Mouse (Mus musculus): ENCODE data around the gene Cstf2t.

Gene Cstf2t

DNA sequence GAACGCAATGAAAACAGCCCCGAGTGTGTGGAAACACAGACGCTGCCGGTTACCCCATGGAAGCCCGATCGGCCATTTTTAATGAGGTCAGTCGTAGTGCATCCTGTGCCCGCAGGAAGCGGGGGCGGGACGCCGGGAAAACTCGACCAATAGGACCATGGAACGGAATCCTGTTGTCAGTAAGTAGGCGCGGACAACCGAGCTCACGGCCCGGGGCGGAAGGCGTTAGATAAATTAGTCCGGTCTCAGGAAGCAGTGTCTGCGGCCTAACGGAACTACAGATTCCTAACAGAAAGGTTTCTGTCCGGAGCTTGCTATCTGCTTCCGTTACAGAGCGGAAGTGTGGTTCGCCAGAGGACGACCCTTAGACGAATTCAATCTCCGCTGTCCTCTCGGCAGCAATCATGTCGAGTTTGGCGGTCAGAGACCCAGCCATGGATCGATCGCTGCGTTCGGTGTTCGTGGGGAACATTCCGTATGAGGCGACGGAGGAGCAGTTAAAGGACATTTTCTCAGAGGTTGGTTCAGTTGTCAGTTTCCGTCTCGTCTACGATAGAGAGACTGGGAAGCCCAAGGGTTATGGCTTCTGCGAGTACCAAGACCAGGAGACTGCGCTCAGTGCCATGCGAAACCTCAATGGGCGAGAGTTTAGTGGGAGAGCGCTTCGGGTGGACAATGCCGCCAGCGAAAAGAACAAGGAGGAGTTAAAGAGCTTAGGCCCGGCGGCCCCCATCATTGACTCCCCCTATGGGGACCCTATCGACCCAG, at the start of gene Cstf2t:
TSS of gene Cstf2t (plus strand) at position 176 of the 768 bp plus-strand sequence.
- DNase-seq (ENCODE audit: low spot score) = peak; percentile 96

DNA sequence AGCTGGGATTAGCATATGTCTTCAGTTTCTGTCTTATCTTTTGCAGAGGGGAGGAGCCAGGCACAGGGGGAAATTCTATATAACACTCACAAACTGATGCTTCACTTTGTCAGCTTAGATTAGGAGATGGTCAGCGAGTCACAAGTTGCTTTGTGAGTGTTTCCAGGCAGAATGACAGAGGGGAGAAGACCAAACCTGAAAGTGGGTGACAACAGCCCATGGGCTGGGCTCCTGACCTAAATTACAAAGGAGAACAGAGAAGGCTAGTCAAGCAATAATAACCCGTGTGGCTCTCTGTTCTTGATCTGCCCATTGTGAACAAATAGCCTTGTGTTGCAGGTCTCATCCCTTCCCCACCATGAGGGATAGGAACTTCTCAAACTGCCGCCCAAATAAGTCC, 43.7 kb upstream of the Cstf2t start:
- no peak for DNase-seq (ENCODE audit: low spot score)

DNA sequence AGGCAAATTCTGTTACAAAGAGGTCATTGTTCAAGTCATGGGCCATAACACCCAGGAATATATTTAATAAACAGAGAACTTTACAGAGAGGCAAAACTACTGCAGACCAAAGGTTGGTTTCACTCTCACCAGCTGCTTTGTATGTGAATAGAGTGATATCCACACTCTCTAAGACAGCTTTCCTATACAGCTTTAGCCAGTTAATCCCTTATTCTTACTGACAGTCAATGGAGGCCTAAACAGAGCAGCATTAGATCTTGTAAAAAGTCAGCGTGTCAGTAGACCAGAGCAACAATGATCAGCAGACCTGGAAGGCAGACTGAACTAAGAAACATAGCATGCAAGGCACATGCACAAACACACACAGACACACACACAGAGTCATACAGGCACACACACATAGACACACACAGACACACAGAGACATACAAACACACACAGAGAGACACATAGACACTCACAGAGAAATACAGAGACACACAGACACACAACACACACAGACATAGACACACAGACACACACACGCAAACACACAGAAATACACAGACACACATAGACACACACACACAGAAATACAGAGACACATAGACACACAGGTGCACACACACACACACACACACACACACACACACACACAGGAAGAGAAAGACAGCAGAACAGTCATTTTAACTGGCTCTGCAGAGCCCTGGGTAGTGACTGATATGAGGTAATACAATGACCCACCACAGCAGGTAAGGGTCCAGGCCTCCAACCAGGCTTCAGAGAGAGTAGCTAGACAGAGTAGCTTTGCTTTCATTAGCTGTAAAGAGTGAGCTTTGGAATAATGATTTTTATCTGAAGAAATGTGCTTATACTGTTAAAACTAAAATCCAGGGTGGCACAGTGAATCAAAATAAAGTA, 41.4 kb upstream of the Cstf2t start:
- DNase-seq (ENCODE audit: low spot score) = no peak

DNA sequence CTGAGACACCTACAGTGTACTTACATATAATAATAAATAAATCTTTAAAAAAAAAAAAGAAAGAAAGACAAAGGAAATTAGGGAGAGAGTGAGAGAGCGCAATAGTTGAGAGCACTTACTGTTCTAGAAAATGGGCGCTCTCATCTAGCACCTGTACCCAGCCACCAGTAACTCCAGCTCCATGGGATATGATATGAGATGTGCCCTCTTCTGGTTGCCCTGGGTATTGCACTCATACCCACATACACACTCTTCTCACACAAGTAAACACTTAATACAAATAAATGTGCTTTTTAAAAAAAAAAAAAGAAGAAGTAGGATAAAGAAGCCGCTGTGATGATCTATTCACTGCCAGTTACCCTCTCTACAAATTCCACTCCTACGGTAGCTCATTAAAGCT, 36.0 kb upstream of the Cstf2t start:
- DNase-seq (ENCODE audit: low spot score) = no peak

DNA sequence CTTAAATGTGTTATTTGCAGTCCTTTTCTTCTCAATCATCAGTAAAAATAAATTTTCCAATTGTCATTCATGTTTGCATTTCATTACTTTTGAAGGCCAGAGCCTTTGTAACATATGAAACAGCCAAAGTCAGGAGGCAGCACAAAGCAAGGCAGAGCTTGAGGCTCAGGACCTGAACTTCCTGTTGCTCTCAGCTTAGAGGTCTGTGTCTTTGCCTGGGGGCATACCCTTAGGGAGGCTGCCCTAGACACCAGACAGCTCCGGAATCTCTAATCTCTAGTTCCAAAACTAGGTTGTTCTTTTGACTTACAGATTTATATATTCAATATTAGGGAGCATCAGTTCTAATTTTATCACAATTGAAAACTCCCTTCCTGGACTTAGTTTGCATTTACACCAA, 17.9 kb upstream of the Cstf2t start:
- no peak for DNase-seq (ENCODE audit: low spot score)

DNA sequence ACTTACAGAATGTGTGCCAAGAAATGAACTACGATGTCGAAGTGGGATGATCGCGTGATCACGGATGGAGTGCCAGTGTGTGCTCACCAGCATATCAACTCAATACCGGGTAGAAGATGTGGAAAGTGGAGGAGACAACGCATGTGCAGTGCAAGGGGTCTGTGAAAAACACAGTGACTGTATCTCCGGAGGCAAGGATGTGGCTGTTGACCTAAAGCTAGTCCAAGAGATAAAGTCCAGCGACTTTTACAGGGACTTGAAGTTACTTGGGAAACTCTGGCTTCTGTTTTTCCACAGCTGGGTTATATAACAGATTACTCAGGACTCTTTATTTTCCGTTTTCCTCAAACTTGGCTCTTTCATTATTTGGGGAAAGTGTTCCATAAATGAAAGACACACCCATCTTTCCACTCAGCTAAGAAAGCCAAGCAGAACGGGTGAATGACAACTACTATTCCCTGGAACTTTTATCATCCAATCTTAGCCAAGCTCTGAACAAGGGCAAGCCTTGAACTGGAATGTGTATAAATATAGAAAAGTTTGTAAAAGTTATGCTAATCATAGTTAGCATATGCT, 17.3 kb upstream of the Cstf2t start:
- no peak for DNase-seq (ENCODE audit: low spot score)

DNA sequence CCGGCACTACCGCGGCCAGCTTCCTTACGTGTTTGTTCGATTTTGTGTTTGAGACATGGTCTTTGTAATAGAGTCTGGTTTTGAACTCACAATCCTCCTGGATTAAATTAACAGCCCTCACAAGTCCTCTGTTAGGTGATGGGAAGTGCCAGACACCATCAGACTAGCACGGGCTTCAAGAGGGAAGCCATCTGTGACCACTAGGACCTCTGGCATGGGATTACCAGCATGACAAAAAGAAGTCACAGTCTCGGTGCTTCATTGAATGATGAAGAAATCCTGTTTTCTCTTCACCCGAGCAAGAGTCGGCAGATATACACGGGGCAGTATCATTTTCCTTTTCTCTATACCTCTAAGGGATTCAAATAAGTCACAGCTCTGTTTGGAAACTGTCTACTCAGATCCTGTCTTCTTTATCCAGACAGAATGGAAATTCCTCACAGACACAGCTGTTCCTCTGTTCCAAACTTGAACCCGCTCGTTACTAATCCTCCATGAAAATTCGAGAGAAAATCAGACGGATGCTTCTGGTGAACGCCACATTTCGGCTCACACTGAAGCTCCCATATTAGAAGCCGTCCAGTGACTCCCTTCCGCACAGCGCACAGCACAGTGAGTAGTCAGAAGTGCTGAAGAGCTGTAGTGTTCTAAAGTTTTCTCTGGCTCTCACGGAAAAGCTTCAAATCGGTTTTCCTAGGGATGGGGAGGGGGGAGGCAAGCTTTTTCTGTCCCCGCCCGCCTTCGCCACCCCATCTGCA, 8.5 kb upstream of the Cstf2t start:
- DNase-seq (ENCODE audit: low spot score) = no peak

DNA sequence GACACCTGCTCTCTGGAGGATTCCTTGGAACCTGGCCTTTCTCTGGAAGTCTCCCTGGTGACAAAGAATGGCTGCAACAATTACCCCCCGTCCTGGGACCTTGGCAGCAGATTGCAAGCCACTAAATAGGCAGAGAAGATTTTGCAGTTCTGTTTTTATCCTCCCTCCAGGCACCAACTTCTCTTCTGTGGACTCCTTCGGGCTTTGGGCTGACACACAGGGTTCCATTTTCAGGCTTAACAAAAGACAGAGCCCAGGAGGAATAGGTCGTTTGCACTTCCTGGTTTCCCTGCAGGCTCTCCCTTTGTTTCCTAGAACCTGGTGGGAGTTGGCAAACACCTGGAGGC, 7.9 kb upstream of the Cstf2t start:
- no peak for DNase-seq (ENCODE audit: low spot score)

DNA sequence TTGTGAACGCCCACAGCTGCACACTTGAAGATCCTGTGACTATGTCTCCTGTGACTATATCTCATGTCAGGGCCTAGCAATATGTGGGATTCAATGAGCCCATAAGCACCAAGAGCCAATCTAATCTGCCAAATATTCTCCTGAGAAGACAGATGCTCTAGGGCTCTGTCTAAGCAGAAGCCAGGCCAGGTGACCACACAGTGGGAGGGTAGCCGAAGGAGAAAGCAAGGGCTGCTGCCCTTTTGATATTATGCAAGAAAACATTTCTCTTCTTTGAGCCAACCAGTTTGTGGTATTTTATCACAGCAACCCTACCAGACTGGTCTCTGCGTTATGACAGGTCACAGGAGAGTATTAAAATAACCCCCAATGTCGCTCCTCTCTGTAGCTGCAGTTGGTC, 6.5 kb upstream of the Cstf2t start:
- DNase-seq (ENCODE audit: low spot score) = no peak

DNA sequence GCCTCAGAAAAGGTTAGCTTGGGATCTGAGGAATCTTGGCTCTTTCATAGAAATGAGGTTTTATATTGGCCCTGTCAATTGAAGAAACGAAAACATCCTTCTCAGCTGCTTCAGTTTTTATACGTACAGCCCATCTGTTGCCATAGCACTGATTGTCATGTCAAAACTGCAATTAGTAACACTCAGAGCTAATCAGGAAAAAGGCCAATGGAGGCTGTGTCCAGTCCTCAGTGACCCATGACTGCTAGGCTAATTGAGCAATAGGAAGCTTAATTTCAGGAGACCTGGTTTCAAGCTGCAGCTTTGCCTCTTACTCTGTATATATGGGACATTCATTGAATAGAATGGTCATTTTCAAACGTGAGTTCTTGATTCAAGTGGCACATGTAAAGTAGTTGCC, 4.4 kb upstream of the Cstf2t start:
- no peak for DNase-seq (ENCODE audit: low spot score)

DNA sequence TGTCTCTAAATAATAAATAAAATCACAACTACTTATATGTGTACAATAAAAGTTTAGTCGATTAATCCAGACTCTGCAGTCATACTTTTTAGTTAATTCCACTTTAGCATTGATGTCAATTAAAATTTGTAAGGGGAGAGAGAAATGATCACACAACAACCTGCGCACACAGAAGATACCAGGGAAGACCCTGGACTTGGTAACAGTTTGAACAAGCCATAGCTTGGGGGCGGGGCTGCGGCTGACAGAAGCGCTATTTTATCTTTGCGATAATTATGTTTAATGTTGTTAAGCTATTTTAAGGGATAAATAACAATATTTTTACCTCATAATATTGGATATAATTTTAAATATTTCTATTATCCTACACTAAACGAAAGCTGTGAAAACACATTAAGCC, 411 bp upstream of the Cstf2t start:
- DNase-seq (ENCODE audit: low spot score) = no peak

DNA sequence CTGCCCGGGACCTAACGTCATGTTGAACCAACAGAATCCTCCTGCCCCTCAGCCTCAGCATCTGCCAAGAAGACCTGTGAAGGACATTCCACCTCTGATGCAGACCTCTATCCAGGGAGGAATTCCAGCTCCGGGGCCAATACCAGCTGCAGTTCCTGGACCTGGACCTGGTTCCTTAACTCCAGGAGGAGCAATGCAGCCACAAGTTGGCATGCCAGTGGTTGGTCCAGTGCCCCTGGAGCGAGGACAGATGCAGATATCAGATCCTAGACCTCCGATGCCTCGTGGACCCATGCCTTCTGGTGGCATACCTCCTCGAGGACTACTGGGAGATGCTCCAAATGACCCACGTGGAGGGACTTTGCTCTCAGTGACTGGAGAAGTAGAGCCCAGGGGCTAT, 1.1 kb downstream of the Cstf2t start:
- DNase-seq (ENCODE audit: low spot score) = no peak

DNA sequence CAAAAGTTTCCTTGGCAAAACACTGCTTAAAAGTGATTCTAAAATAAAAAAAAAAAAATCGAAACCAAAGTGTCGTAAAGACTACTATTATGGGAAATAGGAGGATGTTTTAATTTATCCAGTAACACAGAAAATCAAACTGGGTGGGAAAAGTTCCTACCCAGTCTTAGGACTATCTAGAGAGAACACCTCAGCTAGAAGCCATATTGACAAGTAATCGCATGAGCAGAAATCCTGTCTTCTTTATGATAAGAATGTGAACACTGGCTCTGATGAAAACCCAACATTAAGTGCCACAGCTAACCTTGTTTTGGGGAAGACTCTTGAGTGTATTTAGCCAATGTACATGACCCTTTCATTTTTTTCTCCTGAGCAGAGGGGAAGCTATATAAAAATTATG, 15.2 kb downstream of the Cstf2t start:
- no peak for DNase-seq (ENCODE audit: low spot score)

DNA sequence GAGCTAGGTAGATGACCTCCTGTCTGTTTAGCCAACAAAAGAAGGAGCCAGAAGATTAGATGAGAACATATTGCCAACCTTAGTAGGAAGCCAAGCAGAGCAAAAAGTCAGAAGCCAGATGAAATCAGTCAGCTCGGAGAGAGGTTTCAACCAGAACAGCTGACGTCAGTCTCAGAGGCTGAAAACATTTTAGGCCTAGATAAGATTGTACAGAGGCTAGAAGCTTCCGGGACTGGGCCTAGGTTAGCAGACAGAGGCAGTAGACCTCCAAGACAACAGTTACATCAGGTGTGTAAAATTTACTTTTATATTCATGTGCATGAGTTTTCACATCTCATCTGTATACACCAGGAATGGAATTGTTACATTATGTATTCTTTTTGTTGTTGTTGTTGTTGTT, 16.7 kb downstream of the Cstf2t start:
- DNase-seq (ENCODE audit: low spot score) = no peak

DNA sequence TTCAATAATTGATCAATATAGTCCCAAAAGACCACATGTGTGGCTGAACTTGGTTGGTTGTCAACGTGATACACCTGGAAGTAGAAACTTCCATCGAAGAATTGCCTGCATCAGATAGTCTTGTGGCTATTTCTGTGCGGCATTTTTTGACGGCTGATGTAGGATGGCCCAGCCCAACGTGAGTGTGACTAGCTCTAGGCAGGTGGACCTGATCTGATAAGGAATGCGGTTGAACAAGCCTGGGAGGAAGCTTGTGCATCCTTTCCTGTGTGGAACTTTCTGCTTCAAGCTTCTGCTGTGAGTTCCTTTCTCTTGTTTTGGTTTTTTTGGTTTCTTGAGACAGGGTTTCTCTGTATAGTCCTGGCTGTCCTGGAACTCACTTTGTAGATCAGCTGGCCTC, 22.1 kb downstream of the Cstf2t start:
- DNase-seq (ENCODE audit: low spot score) = no peak

DNA sequence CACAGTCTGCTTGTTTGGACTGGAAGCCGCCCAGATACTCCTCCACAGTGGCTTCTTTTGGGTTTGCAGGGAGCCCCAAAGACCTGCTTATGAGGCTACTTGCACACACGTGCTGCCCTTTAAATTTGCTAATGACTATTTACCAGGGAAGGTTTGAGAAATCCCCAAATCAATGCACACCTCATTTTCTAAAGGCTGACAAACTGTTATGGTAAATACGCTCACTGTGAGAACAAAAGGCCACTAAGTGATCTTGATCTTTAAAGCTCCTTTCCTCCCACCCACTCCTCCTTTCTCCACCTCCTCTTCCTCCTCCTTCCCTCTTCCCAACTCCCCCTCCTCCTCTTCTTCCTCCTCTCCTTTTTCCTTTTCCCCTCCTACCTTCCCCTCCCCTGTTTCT, 23.4 kb downstream of the Cstf2t start:
- DNase-seq (ENCODE audit: low spot score) = no peak

DNA sequence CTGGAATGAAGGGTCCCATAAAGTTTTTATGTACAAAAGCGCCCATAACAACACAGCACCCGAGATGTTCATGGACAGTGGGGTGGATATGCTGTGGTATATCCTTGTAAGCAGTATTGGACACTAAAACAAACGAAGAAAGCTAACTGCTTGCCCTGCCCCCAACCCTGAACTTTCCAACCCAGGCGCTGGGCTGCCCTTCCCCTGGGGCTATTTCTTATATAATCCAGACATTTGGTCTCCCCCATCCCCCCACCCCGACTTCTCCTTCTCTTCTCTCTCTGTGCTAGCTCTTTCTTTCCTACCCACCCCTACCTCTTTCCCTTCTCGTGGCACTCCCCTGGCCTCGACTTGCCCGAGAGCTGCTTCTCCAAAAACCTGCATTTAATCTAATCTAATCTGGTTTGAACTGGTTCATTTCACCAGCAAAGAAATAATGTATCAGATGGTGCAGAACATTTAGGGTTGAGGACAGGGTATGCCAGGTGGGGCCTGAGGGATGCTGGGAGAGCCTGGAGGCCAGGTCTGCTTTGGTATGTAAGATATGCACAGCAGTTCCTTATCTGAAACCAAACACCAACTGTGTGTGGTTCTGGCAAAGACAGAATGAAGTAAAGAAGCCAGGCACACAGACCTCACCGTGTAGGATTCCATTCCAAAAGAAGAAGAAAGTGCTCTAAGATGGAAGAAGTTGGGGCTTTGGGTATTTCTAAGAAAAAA, 24.4 kb downstream of the Cstf2t start:
- no peak for DNase-seq (ENCODE audit: low spot score)

DNA sequence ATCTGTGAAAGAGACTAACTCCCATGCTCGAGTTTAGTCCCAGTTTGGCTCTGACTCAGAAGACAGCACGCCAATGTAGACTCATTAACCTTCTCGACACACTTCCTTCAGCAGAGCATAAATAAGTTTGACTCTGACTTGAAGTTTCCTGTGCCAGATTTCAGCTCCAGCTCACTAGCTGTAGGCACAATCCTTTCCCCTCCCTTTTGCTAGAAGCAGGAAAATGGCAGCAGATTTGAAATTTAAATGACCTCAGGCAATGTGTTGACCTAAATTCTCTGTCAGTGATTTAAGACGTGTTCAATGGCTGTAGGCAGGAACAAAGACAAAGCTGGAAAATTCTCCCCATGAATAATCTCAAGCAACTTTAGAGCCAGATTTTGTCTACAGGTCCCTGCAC, 32.1 kb downstream of the Cstf2t start:
- DNase-seq (ENCODE audit: low spot score) = no peak

DNA sequence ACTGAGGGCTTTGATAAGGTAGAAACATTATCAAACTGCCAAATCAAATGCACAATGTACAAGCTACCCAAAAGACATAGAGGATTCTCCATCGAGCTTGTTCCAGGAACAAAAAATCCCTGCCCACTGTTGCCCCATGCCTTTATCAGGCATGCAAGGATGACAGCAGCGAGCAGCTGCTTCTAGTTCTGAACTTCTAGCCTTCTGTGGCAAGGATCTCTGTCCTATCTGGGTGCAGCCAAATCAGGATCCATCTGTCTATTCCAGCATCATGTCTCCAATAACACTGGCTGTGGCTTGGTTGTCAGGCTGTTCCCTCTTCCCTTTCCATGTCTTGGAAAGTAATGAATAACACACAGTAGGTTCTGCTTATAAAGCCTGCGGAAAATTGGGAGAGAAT, 42.0 kb downstream of the Cstf2t start:
- DNase-seq (ENCODE audit: low spot score) = no peak

DNA sequence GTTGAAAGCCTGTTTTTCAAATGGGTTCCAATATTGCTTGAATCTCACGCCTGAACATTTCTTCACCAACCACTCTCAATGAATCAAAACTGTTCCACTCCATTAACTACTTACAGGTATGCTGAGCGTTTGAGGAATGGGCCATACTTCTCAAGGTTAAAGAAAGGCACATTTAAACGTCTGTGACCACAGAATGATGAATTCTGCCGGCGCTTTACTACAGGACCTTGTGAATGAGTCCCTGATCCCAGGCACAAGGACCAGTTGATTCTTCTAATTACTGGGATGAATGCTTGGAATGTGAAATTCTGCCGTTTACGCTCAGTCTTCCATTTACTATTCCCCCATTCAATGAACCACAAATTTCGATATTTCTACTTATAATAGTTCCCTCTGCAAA, 50.0 kb downstream of the Cstf2t start:
- DNase-seq (ENCODE audit: low spot score) = no peak

DNA sequence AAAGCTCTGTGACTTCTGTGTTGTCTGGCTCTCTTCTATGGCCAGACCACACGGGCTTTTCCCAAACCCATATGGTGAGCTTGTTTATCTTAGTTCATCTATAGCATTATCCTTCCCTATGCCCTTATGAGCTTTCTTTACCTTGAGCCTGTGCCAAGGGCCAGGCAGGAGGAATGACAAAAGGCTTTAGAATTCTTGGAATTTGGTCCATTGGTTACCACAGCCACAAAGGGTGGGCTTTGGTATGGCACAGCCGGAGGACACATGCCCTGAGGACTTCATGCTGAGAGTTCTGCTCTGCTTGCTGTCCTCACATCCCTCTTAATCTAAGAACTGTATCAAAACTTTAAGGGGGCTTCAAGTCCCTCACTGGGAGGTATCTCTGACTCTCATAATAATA, 53.7 kb downstream of the Cstf2t start:
- no peak for DNase-seq (ENCODE audit: low spot score)
